Mouse (Mus musculus): Measurements from ENCODE around the gene Slc6a3. TPM values are rescaled to one million over a fixed set of nuclear protein-coding genes. Genes with fewer than 3 reads are reported as not detected.

Slc6a3 gene
- polyA plus RNA-seq, 1 experiment from 2014 or later, result 0.33 TPM

GRCm38 (mm10) chr13:73564201-73564600, 27.7 kb downstream of the Slc6a3 start:
- Histone ChIP-seq H3K9ac (no peak overlapping the region), H3K4me1 (replicated peaks; ENCODE audit: control insufficient read depth, insufficient read depth, low read length) (no peaks in the 10 kb centered on the region), H3K4me2 (replicated peaks) (no peak overlapping the region), H3K36me3 (replicated peaks; ENCODE audit: control insufficient read depth, insufficient read depth) (no peaks in the 10 kb centered on the region), H3K27me3 (ENCODE audit: control insufficient read depth, insufficient read depth, low read length) (no peaks in the 10 kb centered on the region; the same call in 1 of the 2 replicates), H3K4me3 (replicated peaks; ENCODE audit: low read length) (no peak overlapping the region), H3K27ac (no peak overlapping the region), H3K9me3 (ENCODE audit: control insufficient read depth, low read length) (no peaks in the 10 kb centered on the region)
- ATAC-seq (ENCODE audit: low FRiP score), result no peak
- DNase-seq (ENCODE audit: low spot score), result no peak
- 91% methylated on average over 5 of the region's 5 CpGs for WGBS

- ATAC-seq (ENCODE audit: low FRiP score) (no peak), DNase-seq (ENCODE audit: low spot score) (no peak)
- no peak overlapping the region for H3K4me3 ChIP-seq (replicated peaks; ENCODE audit: low read length)
- H3K27ac ChIP-seq, result no peak overlapping the region
- H3K9me3 ChIP-seq (ENCODE audit: control insufficient read depth, low read length), result no peaks in the 10 kb centered on the region
- H3K27me3 ChIP-seq (ENCODE audit: control insufficient read depth, insufficient read depth, low read length), result no peaks in the 10 kb centered on the region
- H3K9ac ChIP-seq, result no peak overlapping the region
- no peak overlapping the region for H3K4me2 ChIP-seq (replicated peaks)
- H3K36me3 ChIP-seq (replicated peaks; ENCODE audit: control insufficient read depth, insufficient read depth), result no peaks in the 10 kb centered on the region
- no peaks in the 10 kb centered on the region for H3K4me1 ChIP-seq (replicated peaks; ENCODE audit: control insufficient read depth, insufficient read depth, low read length)
These were observed 38.5 kb downstream of the Slc6a3 start for GRCm38 (mm10) chr13:73575051-73575450.

GRCm38 (mm10) chr13:73577277-73577676, 40.7 kb downstream of the Slc6a3 start:
- DNase-seq (ENCODE audit: low spot score) (no peak), ATAC-seq (ENCODE audit: low FRiP score) (no peak)
- H3K4me1 ChIP-seq (replicated peaks; ENCODE audit: control insufficient read depth, insufficient read depth, low read length), result no peaks in the 10 kb centered on the region
- 85% methylated on average over 2 of the region's 2 CpGs for WGBS
- no peak overlapping the region for H3K27ac ChIP-seq
- H3K36me3 ChIP-seq (replicated peaks; ENCODE audit: control insufficient read depth, insufficient read depth), result no peaks in the 10 kb centered on the region
- H3K9me3 ChIP-seq (ENCODE audit: control insufficient read depth, low read length), result no peaks in the 10 kb centered on the region
- no peak overlapping the region for H3K4me2 ChIP-seq (replicated peaks)
- H3K9ac ChIP-seq, result no peak overlapping the region
- H3K4me3 ChIP-seq (replicated peaks; ENCODE audit: low read length), result no peak overlapping the region
- H3K27me3 ChIP-seq (ENCODE audit: control insufficient read depth, insufficient read depth, low read length), result no peaks in the 10 kb centered on the region

GRCm38 (mm10) chr13:73591488-73591887, 54.9 kb downstream of the Slc6a3 start:
- Histone ChIP-seq H3K9ac (no peak overlapping the region), H3K36me3 (replicated peaks; ENCODE audit: control insufficient read depth, insufficient read depth) (no peaks in the 10 kb centered on the region), H3K4me2 (replicated peaks) (no peak overlapping the region), H3K27me3 (ENCODE audit: control insufficient read depth, insufficient read depth, low read length) (no peaks in the 10 kb centered on the region), H3K4me1 (replicated peaks; ENCODE audit: control insufficient read depth, insufficient read depth, low read length) (no peaks in the 10 kb centered on the region), H3K27ac (no peak overlapping the region), H3K9me3 (ENCODE audit: control insufficient read depth, low read length) (no peaks in the 10 kb centered on the region), H3K4me3 (replicated peaks; ENCODE audit: low read length) (no peak overlapping the region)
- DNase-seq (ENCODE audit: low spot score) (no peak), ATAC-seq (ENCODE audit: low FRiP score) (no peak)
- WGBS, result 88% methylated on average over 3 of the region's 3 CpGs

GRCm38 (mm10) chr13:73592546-73592945, 56.0 kb downstream of the Slc6a3 start:
- 39% methylated on average over 2 of the region's 2 CpGs for WGBS

GRCm38 (mm10) chr13:73596276-73596675, 59.7 kb downstream of the Slc6a3 start:
- 80% methylated on average over 4 of the region's 4 CpGs for WGBS
- no peak for ATAC-seq (ENCODE audit: low FRiP score)
- no peak overlapping the region for H3K27ac ChIP-seq
- H3K36me3 ChIP-seq (replicated peaks; ENCODE audit: control insufficient read depth, insufficient read depth), result no peaks in the 10 kb centered on the region
- H3K4me2 ChIP-seq (replicated peaks), result no peak overlapping the region
- peaks cover 4% of the 10 kb centered on the region; the same call in 1 of the 2 replicates for H3K27me3 ChIP-seq (ENCODE audit: control insufficient read depth, insufficient read depth, low read length)
- no peak overlapping the region for H3K4me3 ChIP-seq (replicated peaks; ENCODE audit: low read length)
- H3K9me3 ChIP-seq (ENCODE audit: control insufficient read depth, low read length), result no peaks in the 10 kb centered on the region
- no peak for DNase-seq (ENCODE audit: low spot score)
- H3K9ac ChIP-seq, result no peak overlapping the region
- H3K4me1 ChIP-seq (replicated peaks; ENCODE audit: control insufficient read depth, insufficient read depth, low read length), result no peaks in the 10 kb centered on the region

More at GRCm38 (mm10) chr13:73592546-73592945, 56.0 kb downstream of the Slc6a3 start:
- no peak overlapping the region for H3K9ac ChIP-seq
- H3K4me2 ChIP-seq (replicated peaks), result no peak overlapping the region
- no peaks in the 10 kb centered on the region for H3K4me1 ChIP-seq (replicated peaks; ENCODE audit: control insufficient read depth, insufficient read depth, low read length)
- ATAC-seq (ENCODE audit: low FRiP score) (no peak), DNase-seq (ENCODE audit: low spot score) (no peak)
- H3K27ac ChIP-seq, result no peak overlapping the region
- no peak overlapping the region for H3K4me3 ChIP-seq (replicated peaks; ENCODE audit: low read length)
- H3K9me3 ChIP-seq (ENCODE audit: control insufficient read depth, low read length), result no peaks in the 10 kb centered on the region
- H3K27me3 ChIP-seq (ENCODE audit: control insufficient read depth, insufficient read depth, low read length), result no peaks in the 10 kb centered on the region
- H3K36me3 ChIP-seq (replicated peaks; ENCODE audit: control insufficient read depth, insufficient read depth), result no peaks in the 10 kb centered on the region

GRCm38 (mm10) chr13:73600217-73600616, 63.7 kb downstream of the Slc6a3 start:
- DNase-seq (ENCODE audit: low spot score) (no peak), ATAC-seq (ENCODE audit: low FRiP score) (no peak)
- no peak overlapping the region for H3K4me2 ChIP-seq (replicated peaks)
- no peaks in the 10 kb centered on the region for H3K9me3 ChIP-seq (ENCODE audit: control insufficient read depth, low read length)
- no peak overlapping the region for H3K4me3 ChIP-seq (replicated peaks; ENCODE audit: low read length)
- H3K27me3 ChIP-seq (ENCODE audit: control insufficient read depth, insufficient read depth, low read length), result peaks cover 4% of the 10 kb centered on the region; the same call in 1 of the 2 replicates
- H3K27ac ChIP-seq, result no peak overlapping the region
- H3K4me1 ChIP-seq (replicated peaks; ENCODE audit: control insufficient read depth, insufficient read depth, low read length), result peaks cover 14% of the 10 kb centered on the region
- no peak overlapping the region for H3K9ac ChIP-seq
- WGBS, result 86% methylated on average over 4 of the region's 4 CpGs
- no peaks in the 10 kb centered on the region for H3K36me3 ChIP-seq (replicated peaks; ENCODE audit: control insufficient read depth, insufficient read depth)

- H3K4me3 ChIP-seq (replicated peaks; ENCODE audit: low read length), result peak overlapping the region; percentile 94
- DNase-seq (ENCODE audit: low spot score) (no peak), ATAC-seq (ENCODE audit: low FRiP score) (no peak)
- H3K9ac ChIP-seq, result peak overlapping the region; percentile 88
- peak overlapping the region; percentile 95 for H3K4me2 ChIP-seq (replicated peaks)
- 66% methylated on average over 4 of the region's 4 CpGs for WGBS
- H3K27ac ChIP-seq, result no peak overlapping the region; the same call in 1 of the 2 replicates
- peaks cover 4% of the 10 kb centered on the region; the same call in 1 of the 2 replicates for H3K27me3 ChIP-seq (ENCODE audit: control insufficient read depth, insufficient read depth, low read length)
- H3K4me1 ChIP-seq (replicated peaks; ENCODE audit: control insufficient read depth, insufficient read depth, low read length), result peaks cover 17% of the 10 kb centered on the region
- H3K9me3 ChIP-seq (ENCODE audit: control insufficient read depth, low read length), result no peaks in the 10 kb centered on the region
- peaks cover 22% of the 10 kb centered on the region for H3K36me3 ChIP-seq (replicated peaks; ENCODE audit: control insufficient read depth, insufficient read depth)
These were observed 66.5 kb downstream of the Slc6a3 start for GRCm38 (mm10) chr13:73603046-73603445.

- Histone ChIP-seq H3K9me3 (ENCODE audit: control insufficient read depth, low read length) (no peaks in the 10 kb centered on the region), H3K27me3 (ENCODE audit: control insufficient read depth, insufficient read depth, low read length) (peaks cover 4% of the 10 kb centered on the region; the same call in 1 of the 2 replicates), H3K27ac (peak within 1 kb of the TSS; percentile 74), H3K4me3 (replicated peaks; ENCODE audit: low read length) (peak within 1 kb of the TSS; percentile 94), H3K9ac (peak within 1 kb of the TSS; percentile 88), H3K36me3 (replicated peaks; ENCODE audit: control insufficient read depth, insufficient read depth) (peaks cover 28% of the 10 kb centered on the region), H3K4me1 (replicated peaks; ENCODE audit: control insufficient read depth, insufficient read depth, low read length) (peaks cover 17% of the 10 kb centered on the region), H3K4me2 (replicated peaks) (peak within 1 kb of the TSS; percentile 95)
- ATAC-seq (ENCODE audit: low FRiP score) (peak; percentile 98), DNase-seq (ENCODE audit: low spot score) (peak; percentile 99)
- WGBS, result under 1% methylated on average over 53 of the region's 53 CpGs
These were observed 67.1 kb downstream of the Slc6a3 start, which contains the start of gene Clptm1l for GRCm38 (mm10) chr13:73603522-73604155. Gene Clptm1l, plus strand, starts transcription at chr13:73604006.

Measured in hindbrain, embryonic 14.5 days (tissue).